Mouse (Mus musculus) thymus, adult 18-20 months (tissue): Measurements from ENCODE around the gene Rgmb.

Source experiments
- DNase-seq, 2 experiments: peaks; one replicate each; pipeline ENCODE4 v3.0.0; 2022; ENCODE audit warnings: mixed read lengths in 2 of 2

Gene Rgmb

GRCm38 (mm10) chr17:15830766-15831644 is at the start of gene Rgmb:
Gene Rgmb (minus strand): TSS chr17:15831039.
- no peak for DNase-seq

- no peak for DNase-seq
Measured at GRCm38 (mm10) chr17:15874765-15875164, 43.9 kb upstream of the Rgmb start.

GRCm38 (mm10) chr17:15872093-15872492 is 41.3 kb upstream of the Rgmb start:
- no peak for DNase-seq

- no peak for DNase-seq
Measured at GRCm38 (mm10) chr17:15865249-15865648, 34.4 kb upstream of the Rgmb start.

GRCm38 (mm10) chr17:15862355-15862754 is 31.5 kb upstream of the Rgmb start:
- DNase-seq = no peak

- no peak for DNase-seq
Measured at GRCm38 (mm10) chr17:15853121-15853520, 22.3 kb upstream of the Rgmb start.

GRCm38 (mm10) chr17:15850544-15850943 is 19.7 kb upstream of the Rgmb start:
- no peak for DNase-seq

- DNase-seq = no peak
Measured at GRCm38 (mm10) chr17:15841425-15841824, 10.6 kb upstream of the Rgmb start.

GRCm38 (mm10) chr17:15832398-15832797 is 1.6 kb upstream of the Rgmb start:
- no peak for DNase-seq

GRCm38 (mm10) chr17:15831810-15832209 is 971 bp upstream of the Rgmb start:
- no peak for DNase-seq

- DNase-seq = no peak
Measured at GRCm38 (mm10) chr17:15830171-15830765, 571 bp downstream of the Rgmb start.

GRCm38 (mm10) chr17:15829198-15830170 is 1.4 kb downstream of the Rgmb start:
- no peak for DNase-seq

- DNase-seq = no peak
Measured at GRCm38 (mm10) chr17:15828131-15828917, 2.5 kb downstream of the Rgmb start.

GRCm38 (mm10) chr17:15826928-15827327 is 3.9 kb downstream of the Rgmb start:
- DNase-seq = no peak

- DNase-seq = peak; percentile 80 to 84
Measured at GRCm38 (mm10) chr17:15826444-15826909, 4.4 kb downstream of the Rgmb start.

GRCm38 (mm10) chr17:15825481-15826396 is 5.1 kb downstream of the Rgmb start:
- DNase-seq = no peak

- no peak for DNase-seq
Measured at GRCm38 (mm10) chr17:15824854-15825253, 6.0 kb downstream of the Rgmb start.

- no peak for DNase-seq
Measured at GRCm38 (mm10) chr17:15824337-15824736, 6.5 kb downstream of the Rgmb start.

GRCm38 (mm10) chr17:15823838-15824237 is 7.0 kb downstream of the Rgmb start:
- no peak for DNase-seq

GRCm38 (mm10) chr17:15823215-15823614 is 7.6 kb downstream of the Rgmb start:
- no peak for DNase-seq

- DNase-seq = no peak
Measured at GRCm38 (mm10) chr17:15822376-15822775, 8.5 kb downstream of the Rgmb start.
